Mouse (Mus musculus): Measurements from ENCODE around the gene Stxbp3.

DNA sequence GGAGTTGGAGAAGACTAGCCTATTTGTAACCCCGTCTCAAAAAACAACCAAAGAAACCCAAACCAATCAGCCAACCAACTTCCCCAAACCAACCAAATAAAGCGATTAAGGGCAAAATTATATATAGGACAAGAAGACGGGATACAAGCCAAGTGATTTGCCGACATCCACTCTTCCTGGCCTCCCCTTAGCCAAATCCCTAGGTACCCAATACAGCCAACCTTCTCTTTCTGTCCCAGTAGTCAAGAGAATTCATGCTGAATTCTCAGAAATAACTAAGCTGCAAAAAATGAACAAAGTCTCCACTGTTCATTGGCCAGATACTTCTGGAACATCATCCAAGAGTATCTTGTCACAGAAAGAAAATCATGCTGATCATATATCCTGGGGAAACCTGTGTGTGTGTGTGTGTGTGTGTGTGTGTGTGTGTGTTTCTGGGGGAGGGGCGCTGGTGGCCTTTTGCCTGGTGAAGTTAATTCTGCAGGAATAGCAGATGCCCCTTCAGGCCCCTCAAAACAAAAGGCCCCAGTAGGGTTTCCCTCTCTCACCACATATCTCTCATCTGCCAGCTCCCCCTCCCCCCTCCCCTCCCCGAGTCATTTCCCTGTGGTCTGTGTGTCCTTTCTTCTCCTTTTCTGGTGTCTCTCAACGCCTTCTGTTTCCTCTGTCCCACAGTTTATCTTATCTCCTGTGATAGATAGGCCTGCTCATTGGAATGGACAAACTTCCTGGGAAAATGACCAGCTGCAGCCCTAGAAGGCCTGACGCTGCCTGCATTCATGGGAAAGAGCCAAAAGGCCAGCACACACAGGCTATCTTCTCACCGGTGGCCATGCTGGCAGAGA is 45.6 kb upstream of the Stxbp3 start:
- TF ChIP-seq CTCF (conservative IDR thresholded peaks at IDR 0.05; ENCODE audit: low read length) (no peak), NANOG (IDR thresholded peaks at IDR 0.05; ENCODE audit: borderline replicate concordance, low read length) (no peak)
